Mouse (Mus musculus) C2C12 (cell line): Measurements from ENCODE around the gene Pgm1. TPM values are rescaled to one million over a fixed set of nuclear protein-coding genes. Genes with fewer than 3 reads are reported as not detected.

Experiments
- H3K27me3 ChIP-seq: one replicate; pipeline ENCODE4 v1.6.1; 2011; ENCODE audit not compliant: control insufficient read depth, insufficient read depth, insufficient read length
- H3K36me3 ChIP-seq: one replicate; pipeline ENCODE4 v1.6.1; 2011; ENCODE audit not compliant: control insufficient read depth, insufficient read depth
- H3K4me3 ChIP-seq: one replicate; pipeline ENCODE4 v1.5.1; 2011; ENCODE audit warnings: mild to moderate bottlenecking, control low read depth; ENCODE audit not compliant: poor library complexity, insufficient read depth, severe bottlenecking
- H3K79me2 ChIP-seq: one replicate; pipeline ENCODE4 v1.6.1; 2011; ENCODE audit not compliant: control insufficient read depth, insufficient read depth
- H3K79me3 ChIP-seq: one replicate; pipeline ENCODE4 v1.6.1; 2011; ENCODE audit warnings: low read depth, control low read depth
- H3ac ChIP-seq: one replicate; pipeline ENCODE3; 2011; ENCODE audit warnings: low read depth; ENCODE audit not compliant: control insufficient read depth, insufficient read length
- CEBPB ChIP-seq: IDR thresholded peaks from one replicate; pipeline ENCODE4 v1.6.1; 2011; ENCODE audit warnings: low read depth, mild to moderate bottlenecking, control low read depth, moderate library complexity
- CTCF ChIP-seq: IDR thresholded peaks from one replicate; pipeline ENCODE4 v1.5.1; 2011; ENCODE audit not compliant: control insufficient read depth, insufficient read depth, insufficient read length
- FOSL1 ChIP-seq: IDR thresholded peaks from one replicate; pipeline ENCODE4 v1.8.0; 2011; ENCODE audit warnings: mild to moderate bottlenecking, low read length; ENCODE audit not compliant: poor library complexity, insufficient read depth, severe bottlenecking
- MAX ChIP-seq: IDR thresholded peaks from one replicate; pipeline ENCODE4 v1.6.1; 2011; ENCODE audit warnings: mild to moderate bottlenecking, control low read depth
- MYOD1 ChIP-seq: IDR thresholded peaks from one replicate; pipeline ENCODE4 v1.6.1; 2011; ENCODE audit warnings: low read depth; ENCODE audit not compliant: control insufficient read depth, insufficient read length
- MYOG ChIP-seq: IDR thresholded peaks from one replicate; pipeline ENCODE4 v1.6.1; 2011; ENCODE audit not compliant: control insufficient read depth, insufficient read length; ENCODE audit errors: extremely low read depth
- USF1 ChIP-seq: IDR thresholded peaks from one replicate; pipeline ENCODE4 v1.6.1; 2011; ENCODE audit warnings: low read depth, mild to moderate bottlenecking, control low read depth, moderate library complexity
- polyA plus RNA-seq: library from polyadenylated mRNA; unstranded; fragments of >200 nt; fragmentation: generic; extraction: Trizol; gene quantifications from one replicate; pipeline ENCODE4 v1.2.1, GENCODE M21; 2012; ENCODE audit warnings: missing spikeins

The Pgm1 gene
- polyA plus RNA-seq, 1 experiment = 41.0 TPM

- no peaks in the 10 kb centered on the region for H3K79me2 ChIP-seq
- TF ChIP-seq MYOD1 (no peak), CTCF (no peak), USF1 (no peak), MYOG (no peak), MAX (no peak), FOSL1 (no peak), CEBPB (no peak)
- H3K79me3 ChIP-seq = no peaks in the 10 kb centered on the region
- H3ac ChIP-seq = no peak overlapping the region
- H3K36me3 ChIP-seq = no peaks in the 10 kb centered on the region
- H3K27me3 ChIP-seq = no peaks in the 10 kb centered on the region
- no peak overlapping the region for H3K4me3 ChIP-seq
These were observed 102.1 kb downstream of the Pgm1 start for GRCm38 (mm10) chr4:100031270-100031669.

GRCm38 (mm10) chr4:100032608-100033007 is 103.4 kb downstream of the Pgm1 start:
- H3K27me3 ChIP-seq = no peaks in the 10 kb centered on the region
- no peaks in the 10 kb centered on the region for H3K79me2 ChIP-seq
- no peak overlapping the region for H3ac ChIP-seq
- TF ChIP-seq FOSL1 = no peak
- no peak for TF ChIP-seq MYOD1
- H3K36me3 ChIP-seq = no peaks in the 10 kb centered on the region
- H3K4me3 ChIP-seq = no peak overlapping the region
- H3K79me3 ChIP-seq = no peaks in the 10 kb centered on the region

- no peaks in the 10 kb centered on the region for H3K79me2 ChIP-seq
- H3K79me3 ChIP-seq = no peaks in the 10 kb centered on the region
- H3K36me3 ChIP-seq = no peaks in the 10 kb centered on the region
- H3K27me3 ChIP-seq = no peaks in the 10 kb centered on the region
- no peak overlapping the region for H3K4me3 ChIP-seq
- no peak overlapping the region for H3ac ChIP-seq
- no peak for TF ChIP-seq CTCF
- no peak for TF ChIP-seq CEBPB
- TF ChIP-seq USF1 = no peak
- no peak for TF ChIP-seq MAX
- TF ChIP-seq FOSL1 = no peak
- no peak for TF ChIP-seq MYOD1
- no peak for TF ChIP-seq MYOG
These were observed 104.7 kb downstream of the Pgm1 start for GRCm38 (mm10) chr4:100033944-100034343.

GRCm38 (mm10) chr4:100034971-100035370 is 105.8 kb downstream of the Pgm1 start:
- H3K36me3 ChIP-seq = no peaks in the 10 kb centered on the region
- TF ChIP-seq MAX = no peak
- TF ChIP-seq CTCF = no peak
- TF ChIP-seq MYOD1 = no peak
- TF ChIP-seq MYOG = no peak
- TF ChIP-seq FOSL1 = no peak
- no peak for TF ChIP-seq USF1
- TF ChIP-seq CEBPB = no peak
- no peak overlapping the region for H3K4me3 ChIP-seq
- no peaks in the 10 kb centered on the region for H3K27me3 ChIP-seq
- no peaks in the 10 kb centered on the region for H3K79me3 ChIP-seq
- no peak overlapping the region for H3ac ChIP-seq
- no peaks in the 10 kb centered on the region for H3K79me2 ChIP-seq

- Histone ChIP-seq H3K36me3 (no peaks in the 10 kb centered on the region), H3ac (no peak overlapping the region), H3K4me3 (no peak overlapping the region), H3K27me3 (no peaks in the 10 kb centered on the region), H3K79me2 (no peaks in the 10 kb centered on the region), H3K79me3 (no peaks in the 10 kb centered on the region)
- no peak for TF ChIP-seq USF1
- no peak for TF ChIP-seq MAX
- no peak for TF ChIP-seq MYOG
- no peak for TF ChIP-seq CTCF
- no peak for TF ChIP-seq MYOD1
- no peak for TF ChIP-seq FOSL1
- no peak for TF ChIP-seq CEBPB
These were observed 106.8 kb downstream of the Pgm1 start for GRCm38 (mm10) chr4:100035919-100036554.

Other genes starting within 250 kb of the Pgm1 start
- 5.9 TPM for gene Alg6, start 213.8 kb upstream of the Pgm1 start, polyA plus RNA-seq
- 15.2 TPM for gene Efcab7, start 100.2 kb upstream of the Pgm1 start, polyA plus RNA-seq
- 5.0 TPM for gene Itgb3bp, start 399 bp downstream of the Pgm1 start, polyA plus RNA-seq
- 0.04 TPM for gene Ror1, start 166.4 kb downstream of the Pgm1 start, polyA plus RNA-seq